Mouse (Mus musculus) MEL (cell line): Measurements from ENCODE around the gene Gm10401. TPM values are rescaled to one million over a fixed set of nuclear protein-coding genes. Genes with fewer than 3 reads are reported as not detected.

Experiments
- DNase-seq: peaks from one replicate; pipeline ENCODE4 v3.0.0; 2011; ENCODE audit warnings: low read depth, low spot score
- H3K27ac ChIP-seq: 2 replicates; pipeline ENCODE4 v1.5.1; 2012; ENCODE audit warnings: low read depth, mild to moderate bottlenecking, control low read depth, low read length, moderate library complexity; ENCODE audit not compliant: control insufficient read depth
- H3K27me3 ChIP-seq, 2 experiments: fragments of 150-350 bp in 1 of 2; sonication (generic) in 1 of 2; 2 replicates each; pipeline ENCODE4 v1.6.1; 2012; ENCODE audit warnings: low read length in 2 of 2, mild to moderate bottlenecking in 2 of 2, improper control_type of control experiment in 1 of 2, moderate library complexity in 1 of 2; ENCODE audit not compliant: insufficient read depth in 2 of 2, control insufficient read depth in 1 of 2
- H3K36me3 ChIP-seq, 2 experiments: 2 replicates each; pipeline ENCODE4 v1.6.1; 2012 to 2014; ENCODE audit warnings: low read length in 2 of 2, improper control_type of control experiment in 1 of 2, inconsistent platforms in 1 of 2, mild to moderate bottlenecking in 1 of 2; ENCODE audit not compliant: insufficient read depth in 2 of 2, control insufficient read depth in 1 of 2
- H3K4me1 ChIP-seq, 2 experiments: fragments of 150-350 bp in 1 of 2; sonication (generic) in 1 of 2; 2 replicates each; pipeline ENCODE4 v1.6.1; 2012; ENCODE audit warnings: low read length in 2 of 2, improper control_type of control experiment in 1 of 2, mild to moderate bottlenecking in 1 of 2; ENCODE audit not compliant: insufficient read depth in 2 of 2, control insufficient read depth in 1 of 2
- H3K4me3 ChIP-seq, 2 experiments: fragments of 150-350 bp in 1 of 2; sonication (generic) in 1 of 2; 2 replicates each; pipeline ENCODE4 v1.5.1; 2012; ENCODE audit warnings: low read depth in 2 of 2, low read length in 2 of 2, mild to moderate bottlenecking in 2 of 2, moderate library complexity in 2 of 2, control low read depth in 1 of 2, improper control_type of control experiment in 1 of 2; ENCODE audit not compliant: control insufficient read depth in 1 of 2, insufficient read depth in 1 of 2
- H3K79me2 ChIP-seq: 2 replicates; pipeline ENCODE4 v1.6.1; 2012; ENCODE audit warnings: mild to moderate bottlenecking, low read length, moderate library complexity; ENCODE audit not compliant: control insufficient read depth, poor library complexity, insufficient read depth
- H3K9ac ChIP-seq: 2 replicates; pipeline ENCODE4 v1.6.1; 2012; ENCODE audit warnings: low read depth, mild to moderate bottlenecking, control low read depth, low read length, moderate library complexity; ENCODE audit not compliant: control insufficient read depth, poor library complexity, severe bottlenecking
- H3K9me3 ChIP-seq: fragments of 150-350 bp; sonication (generic); replicated peaks from 2 replicates; pipeline ENCODE4 v1.6.1; 2012; ENCODE audit warnings: mild to moderate bottlenecking, low read length, improper control_type of control experiment, moderate library complexity; ENCODE audit not compliant: insufficient read depth
- BHLHE40 ChIP-seq: IDR thresholded peaks from 2 replicates; pipeline ENCODE4 v1.6.1; 2012; ENCODE audit warnings: low read depth, mild to moderate bottlenecking, inconsistent platforms, low read length, improper control_type of control experiment, borderline replicate concordance
- CHD1 ChIP-seq: IDR thresholded peaks from 2 replicates; pipeline ENCODE4 v1.6.1; 2012; ENCODE audit warnings: low read depth, mild to moderate bottlenecking, inconsistent platforms, low read length, improper control_type of control experiment
- EP300 ChIP-seq, 2 experiments: IDR thresholded peaks; 2 replicates each; pipeline ENCODE4 v1.6.1; 2011; ENCODE audit warnings: improper control_type of control experiment in 2 of 2, low read length in 2 of 2, low read depth in 1 of 2, mild to moderate bottlenecking in 1 of 2
- ETS1 ChIP-seq: IDR thresholded peaks from 2 replicates; pipeline ENCODE4 v1.6.1; 2012; ENCODE audit warnings: low read depth, mild to moderate bottlenecking, inconsistent platforms, low read length, improper control_type of control experiment, moderate library complexity
- GATA1 ChIP-seq: IDR thresholded peaks from 2 replicates; pipeline ENCODE4 v1.6.1; 2011; ENCODE audit warnings: low read depth, low read length, improper control_type of control experiment
- HCFC1 ChIP-seq: IDR thresholded peaks from 2 replicates; pipeline ENCODE4 v1.6.1; 2012; ENCODE audit warnings: low read depth, mild to moderate bottlenecking, inconsistent platforms, low read length, improper control_type of control experiment, moderate library complexity
- MAZ ChIP-seq: IDR thresholded peaks from 2 replicates; pipeline ENCODE4 v1.6.1; 2012; ENCODE audit warnings: low read depth, mild to moderate bottlenecking, inconsistent platforms, low read length, improper control_type of control experiment
- MEF2A ChIP-seq: IDR thresholded peaks from 2 replicates; pipeline ENCODE4 v1.6.1; 2014; ENCODE audit warnings: low read depth, mild to moderate bottlenecking, inconsistent platforms, low read length, improper control_type of control experiment; ENCODE audit not compliant: poor library complexity, insufficient replicate concordance, severe bottlenecking; ENCODE audit errors: extremely low read depth
- MXI1 ChIP-seq: IDR thresholded peaks from 2 replicates; pipeline ENCODE4 v1.6.1; 2011; ENCODE audit warnings: mild to moderate bottlenecking, low read depth, low read length, improper control_type of control experiment
- MYB ChIP-seq: IDR thresholded peaks from 2 replicates; pipeline ENCODE4 v1.6.1; 2011; ENCODE audit warnings: mild to moderate bottlenecking, low read depth, low read length, improper control_type of control experiment
- NELFE ChIP-seq: IDR thresholded peaks from 2 replicates; pipeline ENCODE4 v1.6.1; 2011; ENCODE audit warnings: low read depth, low read length, improper control_type of control experiment
- RAD21 ChIP-seq: IDR thresholded peaks from 2 replicates; pipeline ENCODE4 v1.6.1; 2011; ENCODE audit warnings: mild to moderate bottlenecking, low read depth, low read length, improper control_type of control experiment
- RCOR1 ChIP-seq: IDR thresholded peaks from 2 replicates; pipeline ENCODE4 v1.6.1; 2012; ENCODE audit warnings: low read depth, mild to moderate bottlenecking, inconsistent platforms, low read length, improper control_type of control experiment
- SIN3A ChIP-seq: IDR thresholded peaks from 2 replicates; pipeline ENCODE4 v1.6.1; 2012; ENCODE audit warnings: low read length, improper control_type of control experiment, inconsistent platforms
- TAL1 ChIP-seq: IDR thresholded peaks from 2 replicates; pipeline ENCODE4 v1.6.1; 2012; ENCODE audit warnings: mild to moderate bottlenecking, inconsistent platforms, low read length, moderate library complexity, mixed read lengths
- TCF12 ChIP-seq: IDR thresholded peaks from 2 replicates; pipeline ENCODE4 v1.6.1; 2014; ENCODE audit warnings: low read depth, mild to moderate bottlenecking, inconsistent platforms, low read length, improper control_type of control experiment, moderate library complexity
- USF1 ChIP-seq: IDR thresholded peaks from 2 replicates; pipeline ENCODE4 v1.6.1; 2014; ENCODE audit warnings: low read depth, mild to moderate bottlenecking, inconsistent platforms, low read length, improper control_type of control experiment, moderate library complexity
- USF2 ChIP-seq, 2 experiments: IDR thresholded peaks; 2 replicates each; pipeline ENCODE4 v1.6.1; 2011 to 2012; ENCODE audit warnings: improper control_type of control experiment in 2 of 2, low read length in 2 of 2, borderline replicate concordance in 1 of 2, inconsistent platforms in 1 of 2, low read depth in 1 of 2, mild to moderate bottlenecking in 1 of 2; ENCODE audit not compliant: insufficient read depth in 1 of 2
- ZC3H11A ChIP-seq: IDR thresholded peaks from 2 replicates; pipeline ENCODE4 v1.6.1; 2012; ENCODE audit warnings: low read depth, mild to moderate bottlenecking, inconsistent platforms, low read length, improper control_type of control experiment
- ZKSCAN1 ChIP-seq: IDR thresholded peaks from 2 replicates; pipeline ENCODE4 v1.6.1; 2012; ENCODE audit warnings: low read depth, mild to moderate bottlenecking, inconsistent platforms, low read length, improper control_type of control experiment, moderate library complexity
- ZMIZ1 ChIP-seq: IDR thresholded peaks from 2 replicates; pipeline ENCODE4 v1.6.1; 2012; ENCODE audit warnings: low read depth, mild to moderate bottlenecking, inconsistent platforms, low read length, improper control_type of control experiment, moderate library complexity
- polyA plus RNA-seq, 2 experiments: library from polyadenylated mRNA; stranded (reverse) in 1 of 2; unstranded in 1 of 2; fragments of >175 nt in 1 of 2; fragments of >200 nt in 1 of 2; gene quantifications; 2 replicates each; pipeline versions ENCODE4 v1.2.1 to v1.2.4; 2012; ENCODE audit warnings: low replicate concordance in 2 of 2, low read depth in 1 of 2; ENCODE audit not compliant: insufficient read length in 2 of 2, insufficient read depth in 1 of 2, missing spikeins in 1 of 2
- total RNA-seq: library from RNA; depleted of rRNA; stranded (reverse); fragments of 300-350 nt; gene quantifications from 2 replicates; pipeline ENCODE4 v1.2.3, GENCODE M21; 2012; rRNA removed

Gene Gm10401
- 3.5 and 4.6 TPM in 2 replicates for total RNA-seq
- polyA plus RNA-seq = under 1 TPM in 1 of 2 experiments, not detected in 1; 0.56 TPM

DNA sequence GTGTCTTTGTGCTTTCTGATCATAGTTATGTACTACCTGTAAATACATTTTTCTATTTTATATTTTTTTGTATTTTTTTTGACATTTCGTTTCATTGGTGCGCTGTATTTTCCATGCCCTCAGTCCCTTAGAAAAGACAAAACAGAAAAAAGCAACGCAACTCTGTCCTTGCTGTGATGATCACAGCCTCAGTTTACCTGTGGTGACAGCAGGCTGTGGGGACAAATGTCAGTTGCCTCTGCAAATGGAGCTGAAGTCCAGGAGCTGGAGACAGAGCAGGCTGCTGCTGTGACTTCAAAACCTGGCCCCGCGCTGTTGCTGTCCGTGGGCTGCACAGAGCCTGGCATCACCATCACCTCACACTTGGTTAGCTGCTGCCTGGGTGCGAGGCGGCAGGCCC, at the start of gene Gm10401:
Gm10401 (minus strand) TSS at position 101 of the 400 bp plus-strand sequence.
- Histone ChIP-seq H3K9ac (no peak within 1 kb of the TSS), H3K36me3 (peaks cover 0 to 12% of the 10 kb centered on the region in 2 experiments; a peak in 2 of 4 replicates), H3K27ac (no peak within 1 kb of the TSS), H3K4me3 (no peak within 1 kb of the TSS), H3K4me1 (no peaks in the 10 kb centered on the region), H3K27me3 (no peaks in the 10 kb centered on the region), H3K79me2 (no peaks in the 10 kb centered on the region), H3K9me3 (no peaks in the 10 kb centered on the region)
- no peak for DNase-seq
- TF ChIP-seq BHLHE40 = no peak
- no peak for TF ChIP-seq TCF12
- no peak for TF ChIP-seq MYB
- no peak for TF ChIP-seq MEF2A

DNA sequence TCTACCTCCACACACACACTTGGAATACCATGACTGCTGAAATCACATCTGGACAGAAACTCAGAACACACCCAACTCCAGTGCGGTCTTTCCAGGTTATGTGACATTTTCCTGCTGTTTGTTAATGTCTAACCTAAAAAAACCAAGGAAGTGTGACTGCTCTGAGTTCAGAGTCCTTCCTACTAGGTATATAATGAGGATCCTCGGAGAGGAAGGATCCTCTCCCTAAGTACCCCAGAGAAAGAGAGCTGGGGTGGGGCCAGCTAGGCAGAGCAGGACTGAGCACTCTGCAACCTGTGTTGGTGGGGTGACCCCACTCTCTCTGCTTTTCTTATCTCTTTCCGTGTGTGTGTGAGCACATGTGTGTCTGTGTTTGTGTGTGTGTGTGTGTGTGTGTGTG, 49.3 kb upstream of the Gm10401 start:
- H3K36me3 ChIP-seq = peaks cover 0 to 24% of the 10 kb centered on the region in 2 experiments; a peak in 2 of 4 replicates
- H3K79me2 ChIP-seq = peaks cover 6% of the 10 kb centered on the region
- no peak overlapping the region for H3K9ac ChIP-seq
- H3K4me3 ChIP-seq = no peak overlapping the region
- no peaks in the 10 kb centered on the region for H3K27me3 ChIP-seq
- no peaks in the 10 kb centered on the region for H3K9me3 ChIP-seq
- TF ChIP-seq GATA1 (no peak), MXI1 (no peak), USF2 (IDR thresholded peaks at IDR 0.05; ENCODE audit: borderline replicate concordance in 1 of 2, insufficient read depth in 1 of 2, low read depth in 1 of 2, low read length in 2 of 2) (no peak), EP300 (IDR thresholded peaks at IDR 0.05; ENCODE audit: low read depth in 1 of 2, low read length in 2 of 2) (no peak), HCFC1 (no peak), ZC3H11A (no peak)
- H3K27ac ChIP-seq = no peak overlapping the region
- DNase-seq = no peak
- no peaks in the 10 kb centered on the region for H3K4me1 ChIP-seq

DNA sequence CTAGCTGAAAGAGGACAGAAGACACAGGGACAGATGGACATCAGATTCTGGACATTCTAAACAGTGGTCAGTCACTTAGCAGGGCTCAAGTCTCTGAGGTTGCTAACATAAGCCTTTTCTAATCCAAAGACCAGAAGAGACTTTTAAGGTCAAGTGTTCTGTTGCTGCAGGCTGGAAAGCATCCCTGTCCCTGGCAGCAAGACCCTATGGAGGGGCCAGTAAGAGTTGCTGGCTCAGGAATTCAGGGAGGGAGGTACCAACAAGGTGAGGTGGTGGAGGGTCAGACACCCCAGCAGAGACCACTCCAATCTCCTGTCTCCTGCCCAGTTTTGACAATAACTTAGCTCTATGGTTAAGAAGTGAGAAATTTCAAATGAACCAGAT, 48.6 kb upstream of the Gm10401 start:
- peaks cover 2% of the 10 kb centered on the region for H3K79me2 ChIP-seq
- H3K36me3 ChIP-seq = peaks cover 0 to 24% of the 10 kb centered on the region in 2 experiments; a peak in 2 of 4 replicates
- no peak for DNase-seq
- H3K9me3 ChIP-seq = no peaks in the 10 kb centered on the region
- no peak overlapping the region for H3K9ac ChIP-seq
- no peaks in the 10 kb centered on the region for H3K4me1 ChIP-seq
- no peaks in the 10 kb centered on the region for H3K27me3 ChIP-seq
- no peak overlapping the region for H3K4me3 ChIP-seq
- TF ChIP-seq ZKSCAN1 = no peak
- TF ChIP-seq BHLHE40 = no peak
- no peak for TF ChIP-seq RAD21
- no peak for TF ChIP-seq RCOR1
- no peak for TF ChIP-seq SIN3A
- no peak for TF ChIP-seq NELFE
- no peak for TF ChIP-seq MAZ
- TF ChIP-seq TAL1 = no peak
- no peak for TF ChIP-seq USF1
- TF ChIP-seq ZMIZ1 = no peak
- no peak for TF ChIP-seq MYB
- TF ChIP-seq CHD1 = no peak
- no peak for TF ChIP-seq ETS1
- H3K27ac ChIP-seq = no peak overlapping the region
